Comparison of ENCODE assay signal across 14 mouse cellular contexts in the genomic region with DNA sequence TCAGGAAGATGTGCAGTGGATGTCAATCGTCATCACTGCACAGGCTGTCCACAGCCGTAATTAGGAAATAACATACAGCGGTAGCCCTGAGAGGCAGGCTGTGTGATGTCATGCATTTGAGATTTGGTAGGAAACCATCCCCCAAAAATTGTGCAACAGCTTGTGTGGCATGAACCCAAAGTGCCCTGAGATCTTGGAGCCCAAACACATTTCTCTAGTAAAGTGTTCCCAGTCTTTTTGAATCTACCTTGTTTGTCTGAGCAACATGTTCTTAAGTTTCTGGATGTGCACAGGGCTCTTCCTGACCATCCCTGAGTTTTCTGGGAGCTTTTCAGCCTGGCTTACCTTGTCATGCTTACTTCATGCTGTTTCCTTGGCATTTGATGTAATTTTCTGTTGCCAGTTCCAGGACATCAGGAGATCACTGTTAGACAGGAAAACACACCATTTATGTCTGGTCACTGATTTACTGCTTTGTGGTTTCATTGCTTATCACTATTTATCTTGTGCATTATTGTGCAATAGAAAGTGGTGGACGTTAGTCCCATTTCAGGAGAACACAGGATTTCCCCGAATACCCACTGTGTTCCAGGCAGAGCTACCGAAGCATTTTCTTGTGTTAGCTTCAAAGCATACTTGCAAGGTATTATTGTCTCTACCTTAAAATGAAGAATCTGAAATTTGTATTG. TPM values are rescaled to one million over a fixed set of nuclear protein-coding genes. Genes with fewer than 3 reads are reported as not detected.
DNase-seq lines count a peak whose midpoint lies in the region; ATAC-seq lines count a peak whose summit lies in the region.
"Had no signal": no experiment of that assay in that cellular context is flagged by ENCODE, and none has a peak within 500 bp of the region (broad histone marks: within the 10 kb centered on the region; RNA-seq: fewer than 3 reads in every experiment).

No protein-coding gene starts in this region.

- H3K36me3 ChIP-seq in heart, embryonic 10.5 days, result no peaks in the 10 kb centered on the region
- H3K36me3 ChIP-seq in liver, embryonic 12.5 days, result no peaks in the 10 kb centered on the region
- no peaks in the 10 kb centered on the region for H3K36me3 ChIP-seq in forebrain, embryonic 13.5 days (ENCODE audit: poor library complexity, severe bottlenecking)
- H3K36me3 ChIP-seq: neural tube, embryonic 13.5 days had no signal

- 82% methylated on average over 6 of the region's 6 CpGs for WGBS in heart, embryonic 10.5 days
- 45% methylated on average over 6 of the region's 6 CpGs for WGBS in liver, embryonic 12.5 days (ENCODE audit: insufficient replicate concordance)
- 89% methylated on average over 6 of the region's 6 CpGs for WGBS in forebrain, embryonic 13.5 days

- no peaks in the 10 kb centered on the region for H3K27me3 ChIP-seq in heart, embryonic 10.5 days (ENCODE audit: insufficient read depth, poor library complexity, severe bottlenecking)
- H3K27me3 ChIP-seq in liver, embryonic 12.5 days (replicated peaks), result no peaks in the 10 kb centered on the region
- no peaks in the 10 kb centered on the region for H3K27me3 ChIP-seq in forebrain, embryonic 13.5 days
- H3K27me3 ChIP-seq: CH12.LX; megakaryocyte, embryonic 14.5 days; neural tube, embryonic 13.5 days had no signal

- no peak overlapping the region for H3K27ac ChIP-seq in heart, embryonic 10.5 days
- peak overlapping the region; percentile 40 for H3K27ac ChIP-seq in liver, embryonic 12.5 days
- H3K27ac ChIP-seq in forebrain, embryonic 13.5 days, result no peak overlapping the region
- H3K27ac ChIP-seq: neural tube, embryonic 13.5 days; stomach, postnatal 0 days had no signal

- H3K4me1 ChIP-seq in heart, embryonic 10.5 days, result no peaks in the 10 kb centered on the region
- no peaks in the 10 kb centered on the region for H3K4me1 ChIP-seq in liver, embryonic 12.5 days
- H3K4me1 ChIP-seq in forebrain, embryonic 13.5 days, result no peaks in the 10 kb centered on the region
- H3K4me1 ChIP-seq: megakaryocyte, embryonic 14.5 days had no signal

- no peak overlapping the region for H3K9ac ChIP-seq in liver, embryonic 12.5 days
- no peak overlapping the region for H3K9ac ChIP-seq in forebrain, embryonic 13.5 days
- H3K9ac ChIP-seq: neural tube, embryonic 13.5 days had no signal

- H3K9me3 ChIP-seq in heart, embryonic 10.5 days, result no peaks in the 10 kb centered on the region
- no peaks in the 10 kb centered on the region for H3K9me3 ChIP-seq in liver, embryonic 12.5 days (replicated peaks)
- H3K9me3 ChIP-seq in forebrain, embryonic 13.5 days (replicated peaks), result no peaks in the 10 kb centered on the region
- H3K9me3 ChIP-seq: megakaryocyte, embryonic 14.5 days; neural tube, embryonic 13.5 days had no signal

- ATAC-seq in liver, embryonic 12.5 days, result peak; percentile 51; the same call in 1 of the 2 replicates
- ATAC-seq in megakaryocyte, adult 5-6 weeks (ENCODE audit: poor library complexity, severe bottlenecking), result peak; percentile 91
- ATAC-seq in forebrain, embryonic 13.5 days, result no peak

- peak; percentile 64 to 70 for DNase-seq in heart, adult 18-20 months
- DNase-seq in heart, embryonic 10.5 days (ENCODE audit: low spot score), result no peak
- peak; percentile 38 for DNase-seq in adrenal gland, postnatal 25 days
- no peak for DNase-seq in layer of hippocampus, adult 18-20 months (ENCODE audit: low spot score in 2 of 2)
- DNase-seq in thymus, postnatal 4 days, result no peak
- DNase-seq: embryo, embryonic 11 days; right cerebral cortex, postnatal 25 days had no signal

- H3K4me2 ChIP-seq in liver, embryonic 12.5 days, result 0 out of 2 replicates have a peak overlapping the region, but pooled peaks have one; percentile 24
- H3K4me2 ChIP-seq in forebrain, embryonic 13.5 days, result no peak overlapping the region
- H3K4me2 ChIP-seq: neural tube, embryonic 13.5 days had no signal

- no peak overlapping the region for H3K4me3 ChIP-seq in heart, embryonic 10.5 days
- H3K4me3 ChIP-seq in liver, embryonic 12.5 days, result no peak overlapping the region
- H3K4me3 ChIP-seq in forebrain, embryonic 13.5 days, result no peak overlapping the region
- H3K4me3 ChIP-seq: megakaryocyte, embryonic 14.5 days; neural tube, embryonic 13.5 days had no signal

RNA-seq across cellular contexts. Expression of a gene that starts 32.3 kb away (rescaled TPM):
- 100 to 1,000 TPM in 1 of 2 experiments, 10 to 100 TPM in 1; 95.8 to 122 TPM for total RNA-seq in heart, adult 18-20 months (2021)
- 54.5 and 60.2 TPM in 2 replicates for polyA plus RNA-seq in heart, embryonic 10.5 days (2016; fragmentation: Nextera tagmentation; extraction: Ambion mirVana)
- 89.9 and 119 TPM in 2 replicates for total RNA-seq in adrenal gland, postnatal 25 days (2021)
- polyA plus RNA-seq in liver, embryonic 12.5 days (2016; fragmentation: Nextera tagmentation; extraction: Ambion mirVana), result 50.7 and 51.3 TPM in 2 replicates
- total RNA-seq in megakaryocyte, adult 5-6 weeks (2015), result 78.7 and 92.4 TPM in 2 replicates
- 21.9 and 36.3 TPM in 2 replicates for total RNA-seq in megakaryocyte, adult 5-6 weeks (2017)
- polyA plus RNA-seq in forebrain, embryonic 13.5 days (2015; fragmentation: Nextera tagmentation; extraction: Ambion mirVana), result 20.7 and 22.7 TPM in 2 replicates
- 10 to 100 TPM; 50.6 to 54.3 TPM for total RNA-seq in layer of hippocampus, adult 18-20 months (2021)

Comparison
In these comparisons a context has a peak if more than half of its experiments do, and no peak if none do; other contexts are left out.
1. DNase-seq: peak in heart, adult 18-20 months (2 of 2) and adrenal gland, postnatal 25 days (single experiment); none in heart, embryonic 10.5 days (single experiment), layer of hippocampus, adult 18-20 months (0 of 2) and thymus, postnatal 4 days (single experiment).